ENCODE assay signal across 12 mouse cellular contexts in the genomic region with DNA sequence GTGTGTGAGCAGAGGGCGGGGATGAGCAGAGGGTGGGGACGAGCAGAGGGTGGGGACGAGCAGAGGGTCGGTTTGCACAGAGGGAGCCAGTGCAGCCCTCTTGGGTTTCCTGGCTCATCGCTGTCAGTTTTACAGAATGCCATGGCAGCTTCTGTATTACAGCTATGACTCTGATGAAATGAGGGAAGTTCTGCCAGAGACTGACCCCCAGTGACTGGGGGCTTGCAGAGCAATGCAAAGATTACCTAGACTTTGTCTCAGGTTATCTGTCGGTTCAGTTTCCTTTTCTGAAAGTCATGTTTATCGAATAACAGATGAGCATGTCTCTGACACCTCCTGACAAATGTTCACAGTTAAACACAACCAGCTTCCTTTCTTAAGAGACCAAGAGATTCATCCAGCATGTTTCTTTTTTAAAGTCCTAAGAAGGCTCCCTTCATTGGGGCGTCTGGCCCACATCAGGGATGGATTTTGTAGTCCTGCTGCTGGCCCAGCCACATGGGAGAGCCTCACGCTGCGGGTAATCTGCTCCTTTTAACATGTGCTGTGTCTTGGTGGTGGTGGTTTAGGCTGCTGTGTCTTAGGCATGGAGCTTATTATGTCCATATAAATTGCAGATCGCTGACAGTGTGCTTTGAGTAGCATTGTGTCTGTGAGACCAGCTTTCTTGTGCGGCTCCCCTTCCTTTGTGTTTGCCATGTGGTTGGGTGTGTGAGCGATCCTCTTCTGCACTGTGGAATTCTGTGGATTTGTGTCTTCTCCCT.
A peak's percentile ranks its signal among the peaks of the same experiment; 100 is the strongest.
DNase-seq lines count a peak whose midpoint lies in the region; ATAC-seq and TF ChIP-seq lines count a peak whose summit lies in the region.
"Had no signal": no experiment of that assay in that cellular context is flagged by ENCODE, and none has a peak within 500 bp of the region (broad histone marks: within the 10 kb centered on the region; RNA-seq: fewer than 3 reads in every experiment).

No protein-coding gene starts in this region.

- intact Hi-C loops in heart, postnatal 36 days (cut with DNase I): no loop called here

- no peaks in the 10 kb centered on the region for H3K36me3 ChIP-seq in heart, embryonic 15.5 days
- no peaks in the 10 kb centered on the region for H3K36me3 ChIP-seq in forebrain, postnatal 0 days (ENCODE audit: insufficient read depth)
- no peaks in the 10 kb centered on the region for H3K36me3 ChIP-seq in midbrain, embryonic 12.5 days
- H3K36me3 ChIP-seq: intestine, embryonic 15.5 days had no signal

- no peak for TF ChIP-seq POLR2A in brain, embryonic 14.5 days (IDR thresholded peaks at IDR 0.05; ENCODE audit: borderline replicate concordance, extremely low read depth, insufficient read depth, insufficient read length, poor library complexity, severe bottlenecking)

- H3K4me3 ChIP-seq in heart, embryonic 15.5 days: no peak overlapping the region
- no peak overlapping the region for H3K4me3 ChIP-seq in forebrain, postnatal 0 days (ENCODE audit: low read depth, low read length)
- H3K4me3 ChIP-seq in midbrain, embryonic 12.5 days: no peak overlapping the region
- H3K4me3 ChIP-seq: intestine, embryonic 15.5 days had no signal

- no peaks in the 10 kb centered on the region for H3K27me3 ChIP-seq in heart, embryonic 15.5 days
- H3K27me3 ChIP-seq in forebrain, postnatal 0 days (ENCODE audit: insufficient read depth, low read length): no peaks in the 10 kb centered on the region
- H3K27me3 ChIP-seq in midbrain, embryonic 12.5 days: no peaks in the 10 kb centered on the region
- H3K27me3 ChIP-seq: CH12.LX; intestine, embryonic 15.5 days had no signal

- H3K9ac ChIP-seq in heart, embryonic 15.5 days: no peak overlapping the region
- 0 out of 2 replicates have a peak overlapping the region, but pooled peaks have one; percentile 14 for H3K9ac ChIP-seq in forebrain, postnatal 0 days
- H3K9ac ChIP-seq in midbrain, embryonic 12.5 days (replicated peaks): no peak overlapping the region; the same call in 1 of the 2 replicates
- H3K9ac ChIP-seq: intestine, embryonic 15.5 days had no signal

- DNase-seq in heart, postnatal 36 days: no peak
- DNase-seq in brain, embryonic 14.5 days (ENCODE audit: low read depth): peak; percentile 52
- no peak for DNase-seq in forebrain, postnatal 0 days
- DNase-seq in urinary bladder, postnatal 10 days (ENCODE audit: low spot score): no peak
- DNase-seq in adrenal gland, postnatal 25 days: no peak
- DNase-seq in MN1 (ENCODE audit: low spot score): no peak
- DNase-seq: cerebellum, postnatal 36 days; thymus, adult 18-20 months had no signal

- peak overlapping the region; percentile 26; the same call in 1 of the 2 replicates for H3K4me2 ChIP-seq in heart, embryonic 15.5 days
- no peak overlapping the region for H3K4me2 ChIP-seq in forebrain, postnatal 0 days (ENCODE audit: low read depth)
- no peak overlapping the region for H3K4me2 ChIP-seq in midbrain, embryonic 12.5 days (replicated peaks)
- H3K4me2 ChIP-seq: intestine, embryonic 15.5 days had no signal

- peaks cover 51% of the 10 kb centered on the region for H3K4me1 ChIP-seq in heart, embryonic 15.5 days (replicated peaks)
- peaks cover 5% of the 10 kb centered on the region; the same call in 1 of the 2 replicates for H3K4me1 ChIP-seq in forebrain, postnatal 0 days (ENCODE audit: insufficient read depth)
- H3K4me1 ChIP-seq in midbrain, embryonic 12.5 days: peaks cover 49% of the 10 kb centered on the region
- H3K4me1 ChIP-seq: intestine, embryonic 15.5 days had no signal

- ATAC-seq in heart, embryonic 15.5 days (replicated peaks; ENCODE audit: insufficient number of reproducible peaks, insufficient read depth, low FRiP score, low read depth): no peak; the same call in 1 of the 2 replicates
- peak; percentile 48; the same call in 1 of the 2 replicates for ATAC-seq in forebrain, postnatal 0 days
- no peak for ATAC-seq in midbrain, embryonic 12.5 days (ENCODE audit: low FRiP score, low read depth)
- ATAC-seq: intestine, embryonic 15.5 days had no signal

- peak overlapping the region; percentile 19; the same call in 1 of the 2 replicates for H3K27ac ChIP-seq in heart, embryonic 15.5 days
- H3K27ac ChIP-seq in forebrain, postnatal 0 days (ENCODE audit: low read depth, low read length): peak overlapping the region; percentile 59; the same call in 1 of the 2 replicates
- H3K27ac ChIP-seq in midbrain, embryonic 12.5 days (replicated peaks): peak overlapping the region; percentile 47
- H3K27ac ChIP-seq: intestine, embryonic 15.5 days had no signal

- no peaks in the 10 kb centered on the region for H3K9me3 ChIP-seq in heart, embryonic 15.5 days (replicated peaks)
- H3K9me3 ChIP-seq in forebrain, postnatal 0 days (ENCODE audit: low read length): no peaks in the 10 kb centered on the region
- no peaks in the 10 kb centered on the region for H3K9me3 ChIP-seq in midbrain, embryonic 12.5 days
- H3K9me3 ChIP-seq: intestine, embryonic 15.5 days had no signal

- 45% methylated on average over 13 of the region's 13 CpGs for WGBS in heart, embryonic 15.5 days
- 42% methylated on average over 13 of the region's 13 CpGs for WGBS in forebrain, postnatal 0 days
- WGBS in midbrain, embryonic 12.5 days: 50% methylated on average over 13 of the region's 13 CpGs

- no peak for TF ChIP-seq CTCF in brain, embryonic 14.5 days (IDR thresholded peaks at IDR 0.05; ENCODE audit: borderline replicate concordance, extremely low read depth, insufficient read depth, insufficient read length)
- TF ChIP-seq CTCF in forebrain, postnatal 0 days (IDR thresholded peaks at IDR 0.05; ENCODE audit: low read depth): no peak
